Mouse (Mus musculus): ENCODE data around the gene Acsm5. TPM values are rescaled to one million over a fixed set of nuclear protein-coding genes. Genes with fewer than 3 reads are reported as not detected.

Acsm5 gene
- polyA plus RNA-seq (2012; rRNA removed), result 0.65 and 0.96 TPM in 2 replicates

GRCm38 (mm10) chr7:119519163-119519562, at the start of gene Acsm5:
Gene Acsm5, plus strand, starts transcription at chr7:119519463.

GRCm38 (mm10) chr7:119479256-119479655, 40.0 kb upstream of the Acsm5 start, which contains the start of gene Umod:
Gene Umod, minus strand, starts transcription at chr7:119479282.

GRCm38 (mm10) chr7:119523389-119523788, 4.1 kb downstream of the Acsm5 start, which contains the start of gene Pdilt:
Gene Pdilt, minus strand, starts transcription at chr7:119523489.

GRCm38 (mm10) chr7:119554040-119554439, 34.8 kb downstream of the Acsm5 start, which contains the start of gene Acsm2:
Gene Acsm2, plus strand, starts transcription at chr7:119554340.

Other genes with a start within 250 kb of the Acsm5 start
- 0.01 TPM in 1 of 2 replicates, not detected in the other for gene Gp2, start 60.2 kb upstream of the Acsm5 start, polyA plus RNA-seq (2012; rRNA removed)
- gene Umod, start 40.2 kb upstream of the Acsm5 start, polyA plus RNA-seq (2012; rRNA removed), result 0.01 TPM in 1 of 2 replicates, not detected in the other
- gene Pdilt, start 4.0 kb downstream of the Acsm5 start, polyA plus RNA-seq (2012; rRNA removed), result 0.08 and 0.17 TPM in 2 replicates
- 0.02 TPM in 1 of 2 replicates, not detected in the other for gene Acsm2, start 34.9 kb downstream of the Acsm5 start, polyA plus RNA-seq (2012; rRNA removed)
- gene Acsm1, start 87.6 kb downstream of the Acsm5 start, polyA plus RNA-seq (2012; rRNA removed), result 87.3 and 97.2 TPM in 2 replicates
- not detected in 2 replicates for gene Acsm4, start 170.6 kb downstream of the Acsm5 start, polyA plus RNA-seq (2012; rRNA removed)
- gene Thumpd1, start 201.3 kb downstream of the Acsm5 start, polyA plus RNA-seq (2012; rRNA removed), result 10.8 and 11.2 TPM in 2 replicates
- 28.0 and 37.2 TPM in 2 replicates for gene Acsm3, start 241.5 kb downstream of the Acsm5 start, polyA plus RNA-seq (2012; rRNA removed)

Measured in liver, embryonic 18 days (tissue).